Mouse (Mus musculus): ENCODE results near the gene Spata46. TPM values are rescaled to one million over a fixed set of nuclear protein-coding genes. Genes with fewer than 3 reads are reported as not detected.

Gene Spata46
- polyA plus RNA-seq, 1 experiment from 2014 or later = 0.28 TPM

GRCm38 (mm10) chr1:170322046-170322445 is 13.4 kb downstream of the Spata46 start:
- H3K4me3 ChIP-seq (ENCODE audit: low read depth, low read length) = no peak overlapping the region
- no peaks in the 10 kb centered on the region for H3K4me1 ChIP-seq (ENCODE audit: control insufficient read depth, insufficient read depth, low read length)
- H3K9me3 ChIP-seq (replicated peaks; ENCODE audit: control insufficient read depth, low read length) = no peaks in the 10 kb centered on the region
- DNase-seq (ENCODE audit: low spot score) = no peak
- H3K27me3 ChIP-seq (ENCODE audit: control insufficient read depth, insufficient read depth, low read length) = no peaks in the 10 kb centered on the region
- H3K27ac ChIP-seq (replicated peaks; ENCODE audit: low read depth, low read length) = no peak overlapping the region
- WGBS = 95% methylated on average over 2 of the region's 2 CpGs
- ATAC-seq (replicated peaks; ENCODE audit: insufficient number of reproducible peaks, low FRiP score, low TSS enrichment, low read depth) = no peak
- no peak overlapping the region for H3K9ac ChIP-seq (replicated peaks; ENCODE audit: low read length)
- H3K4me2 ChIP-seq (ENCODE audit: low read depth, low read length) = no peak overlapping the region
- no peaks in the 10 kb centered on the region for H3K36me3 ChIP-seq (replicated peaks; ENCODE audit: control insufficient read depth, insufficient read depth, low read depth, low read length)

- ATAC-seq (replicated peaks; ENCODE audit: insufficient number of reproducible peaks, low FRiP score, low TSS enrichment, low read depth) (no peak), DNase-seq (ENCODE audit: low spot score) (no peak)
- Histone ChIP-seq H3K4me3 (ENCODE audit: low read depth, low read length) (no peak overlapping the region), H3K4me2 (ENCODE audit: low read depth, low read length) (no peak overlapping the region), H3K9ac (replicated peaks; ENCODE audit: low read length) (no peak overlapping the region), H3K9me3 (replicated peaks; ENCODE audit: control insufficient read depth, low read length) (no peaks in the 10 kb centered on the region), H3K27me3 (ENCODE audit: control insufficient read depth, insufficient read depth, low read length) (no peaks in the 10 kb centered on the region), H3K36me3 (replicated peaks; ENCODE audit: control insufficient read depth, insufficient read depth, low read depth, low read length) (no peaks in the 10 kb centered on the region), H3K27ac (replicated peaks; ENCODE audit: low read depth, low read length) (no peak overlapping the region), H3K4me1 (ENCODE audit: control insufficient read depth, insufficient read depth, low read length) (no peaks in the 10 kb centered on the region)
- 89% methylated on average over 10 of the region's 10 CpGs for WGBS
Observed at GRCm38 (mm10) chr1:170323001-170323400, 14.4 kb downstream of the Spata46 start.

GRCm38 (mm10) chr1:170324312-170324711 is 15.7 kb downstream of the Spata46 start:
- Histone ChIP-seq H3K36me3 (replicated peaks; ENCODE audit: control insufficient read depth, insufficient read depth, low read depth, low read length) (no peaks in the 10 kb centered on the region), H3K27ac (replicated peaks; ENCODE audit: low read depth, low read length) (no peak overlapping the region), H3K9me3 (replicated peaks; ENCODE audit: control insufficient read depth, low read length) (no peaks in the 10 kb centered on the region), H3K4me1 (ENCODE audit: control insufficient read depth, insufficient read depth, low read length) (no peaks in the 10 kb centered on the region), H3K4me3 (ENCODE audit: low read depth, low read length) (no peak overlapping the region), H3K4me2 (ENCODE audit: low read depth, low read length) (no peak overlapping the region), H3K27me3 (ENCODE audit: control insufficient read depth, insufficient read depth, low read length) (no peaks in the 10 kb centered on the region), H3K9ac (replicated peaks; ENCODE audit: low read length) (no peak overlapping the region)
- WGBS = 88% methylated on average over 1 of the region's 1 CpGs
- DNase-seq (ENCODE audit: low spot score) (no peak), ATAC-seq (replicated peaks; ENCODE audit: insufficient number of reproducible peaks, low FRiP score, low TSS enrichment, low read depth) (no peak)

GRCm38 (mm10) chr1:170325277-170325676 is 16.7 kb downstream of the Spata46 start:
- no peak overlapping the region for H3K4me2 ChIP-seq (ENCODE audit: low read depth, low read length)
- no peak overlapping the region for H3K27ac ChIP-seq (replicated peaks; ENCODE audit: low read depth, low read length)
- no peaks in the 10 kb centered on the region for H3K27me3 ChIP-seq (ENCODE audit: control insufficient read depth, insufficient read depth, low read length)
- DNase-seq (ENCODE audit: low spot score) (no peak), ATAC-seq (replicated peaks; ENCODE audit: insufficient number of reproducible peaks, low FRiP score, low TSS enrichment, low read depth) (no peak)
- no peak overlapping the region for H3K9ac ChIP-seq (replicated peaks; ENCODE audit: low read length)
- H3K4me3 ChIP-seq (ENCODE audit: low read depth, low read length) = no peak overlapping the region
- H3K9me3 ChIP-seq (replicated peaks; ENCODE audit: control insufficient read depth, low read length) = no peaks in the 10 kb centered on the region
- H3K36me3 ChIP-seq (replicated peaks; ENCODE audit: control insufficient read depth, insufficient read depth, low read depth, low read length) = no peaks in the 10 kb centered on the region
- no peaks in the 10 kb centered on the region for H3K4me1 ChIP-seq (ENCODE audit: control insufficient read depth, insufficient read depth, low read length)
- 88% methylated on average over 4 of the region's 4 CpGs for WGBS

- Histone ChIP-seq H3K9ac (replicated peaks; ENCODE audit: low read length) (no peak overlapping the region), H3K4me1 (ENCODE audit: control insufficient read depth, insufficient read depth, low read length) (no peaks in the 10 kb centered on the region), H3K36me3 (replicated peaks; ENCODE audit: control insufficient read depth, insufficient read depth, low read depth, low read length) (no peaks in the 10 kb centered on the region), H3K4me3 (ENCODE audit: low read depth, low read length) (no peak overlapping the region), H3K4me2 (ENCODE audit: low read depth, low read length) (no peak overlapping the region), H3K9me3 (replicated peaks; ENCODE audit: control insufficient read depth, low read length) (no peaks in the 10 kb centered on the region), H3K27me3 (ENCODE audit: control insufficient read depth, insufficient read depth, low read length) (no peaks in the 10 kb centered on the region), H3K27ac (replicated peaks; ENCODE audit: low read depth, low read length) (no peak overlapping the region)
- 71% methylated on average over 6 of the region's 6 CpGs for WGBS
- ATAC-seq (replicated peaks; ENCODE audit: insufficient number of reproducible peaks, low FRiP score, low TSS enrichment, low read depth) (no peak), DNase-seq (ENCODE audit: low spot score) (no peak)
Observed at GRCm38 (mm10) chr1:170331926-170332325, 23.3 kb downstream of the Spata46 start.

GRCm38 (mm10) chr1:170332775-170333174 is 24.2 kb downstream of the Spata46 start:
- no peak overlapping the region for H3K4me3 ChIP-seq (ENCODE audit: low read depth, low read length)
- H3K27ac ChIP-seq (replicated peaks; ENCODE audit: low read depth, low read length) = no peak overlapping the region
- 86% methylated on average over 4 of the region's 4 CpGs for WGBS
- H3K4me1 ChIP-seq (ENCODE audit: control insufficient read depth, insufficient read depth, low read length) = no peaks in the 10 kb centered on the region
- H3K4me2 ChIP-seq (ENCODE audit: low read depth, low read length) = no peak overlapping the region
- H3K36me3 ChIP-seq (replicated peaks; ENCODE audit: control insufficient read depth, insufficient read depth, low read depth, low read length) = no peaks in the 10 kb centered on the region
- ATAC-seq (replicated peaks; ENCODE audit: insufficient number of reproducible peaks, low FRiP score, low TSS enrichment, low read depth) (no peak), DNase-seq (ENCODE audit: low spot score) (no peak)
- H3K9ac ChIP-seq (replicated peaks; ENCODE audit: low read length) = no peak overlapping the region
- no peaks in the 10 kb centered on the region for H3K27me3 ChIP-seq (ENCODE audit: control insufficient read depth, insufficient read depth, low read length)
- no peaks in the 10 kb centered on the region for H3K9me3 ChIP-seq (replicated peaks; ENCODE audit: control insufficient read depth, low read length)

- no peak overlapping the region for H3K27ac ChIP-seq (replicated peaks; ENCODE audit: low read depth, low read length)
- WGBS = 85% methylated on average over 3 of the region's 3 CpGs
Observed at GRCm38 (mm10) chr1:170339943-170340342, 31.3 kb downstream of the Spata46 start.

GRCm38 (mm10) chr1:170343081-170343480 is 34.5 kb downstream of the Spata46 start:
- 63% methylated on average over 8 of the region's 8 CpGs for WGBS
- H3K27me3 ChIP-seq (ENCODE audit: control insufficient read depth, insufficient read depth, low read length) = no peaks in the 10 kb centered on the region
- no peak overlapping the region for H3K27ac ChIP-seq (replicated peaks; ENCODE audit: low read depth, low read length)
- H3K9ac ChIP-seq (replicated peaks; ENCODE audit: low read length) = no peak overlapping the region
- no peaks in the 10 kb centered on the region for H3K4me1 ChIP-seq (ENCODE audit: control insufficient read depth, insufficient read depth, low read length)
- DNase-seq (ENCODE audit: low spot score) (no peak), ATAC-seq (replicated peaks; ENCODE audit: insufficient number of reproducible peaks, low FRiP score, low TSS enrichment, low read depth) (no peak)
- no peak overlapping the region for H3K4me3 ChIP-seq (ENCODE audit: low read depth, low read length)
- H3K36me3 ChIP-seq (replicated peaks; ENCODE audit: control insufficient read depth, insufficient read depth, low read depth, low read length) = no peaks in the 10 kb centered on the region
- no peaks in the 10 kb centered on the region for H3K9me3 ChIP-seq (replicated peaks; ENCODE audit: control insufficient read depth, low read length)
- H3K4me2 ChIP-seq (ENCODE audit: low read depth, low read length) = no peak overlapping the region

More at GRCm38 (mm10) chr1:170339943-170340342, 31.3 kb downstream of the Spata46 start:
- H3K4me3 ChIP-seq (ENCODE audit: low read depth, low read length) = no peak overlapping the region
- no peaks in the 10 kb centered on the region for H3K27me3 ChIP-seq (ENCODE audit: control insufficient read depth, insufficient read depth, low read length)
- no peak for DNase-seq (ENCODE audit: low spot score)
- no peaks in the 10 kb centered on the region for H3K36me3 ChIP-seq (replicated peaks; ENCODE audit: control insufficient read depth, insufficient read depth, low read depth, low read length)
- no peak overlapping the region for H3K9ac ChIP-seq (replicated peaks; ENCODE audit: low read length)
- no peak for ATAC-seq (replicated peaks; ENCODE audit: insufficient number of reproducible peaks, low FRiP score, low TSS enrichment, low read depth)
- no peaks in the 10 kb centered on the region for H3K9me3 ChIP-seq (replicated peaks; ENCODE audit: control insufficient read depth, low read length)
- H3K4me2 ChIP-seq (ENCODE audit: low read depth, low read length) = no peak overlapping the region
- H3K4me1 ChIP-seq (ENCODE audit: control insufficient read depth, insufficient read depth, low read length) = no peaks in the 10 kb centered on the region
